Mouse (Mus musculus): ENCODE measurements around the gene Dgkh.

DNA sequence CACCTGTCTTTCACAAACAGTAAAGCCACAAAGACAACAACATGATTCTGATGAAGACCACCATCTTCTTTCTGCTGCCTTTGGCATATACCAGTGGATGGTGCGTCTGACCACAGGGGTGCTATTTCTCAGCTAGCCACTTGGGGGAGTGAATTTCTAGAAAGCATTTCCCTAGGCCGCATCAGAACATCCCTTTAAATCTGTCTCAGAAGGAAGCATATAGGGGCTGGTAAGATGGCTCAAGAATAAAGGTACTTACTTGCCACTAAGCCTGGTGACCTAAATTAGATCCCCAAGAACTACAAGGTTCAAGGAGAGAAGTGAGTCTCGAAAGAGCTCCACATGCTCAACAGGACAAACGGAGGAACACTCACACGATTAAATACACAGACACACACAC, 119.0 kb downstream of the Dgkh start:
- TF ChIP-seq POLR2A (IDR thresholded peaks at IDR 0.05; ENCODE audit: low read depth, low read length) (no peak), CTCF (IDR thresholded peaks at IDR 0.05; ENCODE audit: extremely low read depth, insufficient read depth, insufficient read length, insufficient replicate concordance) (no peak)

All from spleen, adult 2 months (tissue).